ENCODE assay signal across 10 mouse cellular contexts in genomic region chr5:41204417-41204816, GRCm38 (mm10).
"Had no signal": no experiment of that assay in that cellular context is flagged by ENCODE, and none has a peak within 500 bp of the region (broad histone marks: within the 10 kb centered on the region; RNA-seq: fewer than 3 reads in every experiment).

No protein-coding gene starts in this region.

- H3K27ac ChIP-seq: kidney, embryonic 15.5 days; liver, embryonic 14.5 days; midbrain, embryonic 13.5 days; stomach, postnatal 0 days had no signal

- ATAC-seq: midbrain, embryonic 13.5 days had no signal

- H3K4me1 ChIP-seq: kidney, embryonic 15.5 days; midbrain, embryonic 13.5 days had no signal

- H3K27me3 ChIP-seq: kidney, embryonic 15.5 days; midbrain, embryonic 13.5 days had no signal

- H3K9me3 ChIP-seq: kidney, embryonic 15.5 days; midbrain, embryonic 13.5 days had no signal

- H3K36me3 ChIP-seq: kidney, embryonic 15.5 days; midbrain, embryonic 13.5 days had no signal

- H3K9ac ChIP-seq: kidney, embryonic 15.5 days; liver, embryonic 14.5 days; midbrain, embryonic 13.5 days had no signal

- H3K4me2 ChIP-seq: kidney, embryonic 15.5 days; midbrain, embryonic 13.5 days had no signal

- H3K4me3 ChIP-seq: kidney, embryonic 15.5 days; midbrain, embryonic 13.5 days had no signal

- DNase-seq: kidney, adult 2 months; kidney, postnatal 14 days; lung, adult 18-20 months; right cerebral cortex, adult 18-20 months; right cerebral cortex, postnatal 25 days; thymus, postnatal 4 days had no signal
